Mouse (Mus musculus) v-Abl transformed pro-B cells (cell line): ENCODE measurements around the gene AC124502.3.

ENCODE experiments used
- in situ Hi-C, 2 experiments: fragments of 400-800 bp; cut with MboI; formaldehyde crosslinking; loops; one replicate each; pipeline ENCODE4 v1.15.1; 2025; ENCODE audit not compliant: unreplicated experiment in 2 of 2

Gene AC124502.3

GRCm38 (mm10) chr19:5038709-5039156 is at the start of gene AC124502.3, which contains the start of gene B4gat1:
AC124502.3 (plus strand) TSS chr19:5038891.
B4gat1 (plus strand) TSS chr19:5038826.
- in situ Hi-C loops: no loop called here

GRCm38 (mm10) chr19:4989013-4989412 is 49.7 kb upstream of the AC124502.3 start:
- in situ Hi-C loops: loop anchor here in 1 of 2 experiments (5.0 kb wide), 1 partner anchor 492 kb away; the partner anchor contains the start of gene 2010003K11Rik

- in situ Hi-C loops: loop anchor here in 1 of 2 experiments (5.0 kb wide), 1 partner anchor 492 kb away; the partner anchor contains the start of gene 2010003K11Rik
These were observed 49.0 kb upstream of the AC124502.3 start for GRCm38 (mm10) chr19:4989434-4990255.

- in situ Hi-C loops: no loop called here
These were observed 48.5 kb upstream of the AC124502.3 start, which contains the start of gene Npas4 for GRCm38 (mm10) chr19:4990256-4990625. Npas4 (minus strand) TSS chr19:4990316.

- in situ Hi-C loops: no loop called here
These were observed 48.0 kb upstream of the AC124502.3 start for GRCm38 (mm10) chr19:4990716-4991115.

- in situ Hi-C loops: no loop called here
These were observed 46.3 kb upstream of the AC124502.3 start for GRCm38 (mm10) chr19:4992371-4992770.

- in situ Hi-C loops: no loop called here
These were observed 45.8 kb upstream of the AC124502.3 start for GRCm38 (mm10) chr19:4992904-4993303.

GRCm38 (mm10) chr19:4994043-4994442 is 44.6 kb upstream of the AC124502.3 start:
- in situ Hi-C loops: no loop called here

- in situ Hi-C loops: loop anchor here (5.0 kb wide), 4 partner anchors 242 to 502 kb away; partner anchors contain the start of genes Rbm4b (in 2 of the 2), 2010003K11Rik (in 1 of the 2) and Rce1 (in 1 of the 2)
These were observed 39.1 kb upstream of the AC124502.3 start for GRCm38 (mm10) chr19:4999445-5000140.

- in situ Hi-C loops: loop anchor here (5.0 kb wide), 4 partner anchors 245 to 505 kb away; partner anchors contain the start of genes Rbm4b (in 2 of the 2), 2010003K11Rik (in 1 of the 2) and Rce1 (in 1 of the 2)
These were observed 36.9 kb upstream of the AC124502.3 start for GRCm38 (mm10) chr19:5001666-5002406.

- in situ Hi-C loops: loop anchor here (5.0 kb wide), 4 partner anchors 246 to 506 kb away; partner anchors contain the start of genes Rbm4b (in 2 of the 2), 2010003K11Rik (in 1 of the 2) and Rce1 (in 1 of the 2)
These were observed 35.0 kb upstream of the AC124502.3 start for GRCm38 (mm10) chr19:5003644-5004043.

- in situ Hi-C loops: loop anchor here (5.0 kb wide), 4 partner anchors 248 to 508 kb away; partner anchors contain the start of genes Rbm4b (in 2 of the 2), 2010003K11Rik (in 1 of the 2) and Rce1 (in 1 of the 2)
These were observed 33.8 kb upstream of the AC124502.3 start for GRCm38 (mm10) chr19:5004925-5005324.

GRCm38 (mm10) chr19:5013138-5013537 is 25.6 kb upstream of the AC124502.3 start:
- in situ Hi-C loops: loop anchor here in 1 of 2 experiments (10.0 kb wide), 1 partner anchor 62 kb away; no protein-coding TSS in a partner anchor

- in situ Hi-C loops: loop anchor here in 1 of 2 experiments (10.0 kb wide), 1 partner anchor 60 kb away; no protein-coding TSS in a partner anchor
These were observed 23.7 kb upstream of the AC124502.3 start for GRCm38 (mm10) chr19:5014961-5015398.

- in situ Hi-C loops: loop anchor here in 1 of 2 experiments (10.0 kb wide), 1 partner anchor 59 kb away; no protein-coding TSS in a partner anchor
These were observed 22.4 kb upstream of the AC124502.3 start for GRCm38 (mm10) chr19:5016221-5016742.

- in situ Hi-C loops: loop anchor here in 1 of 2 experiments (10.0 kb wide), 1 partner anchor 58 kb away; no protein-coding TSS in a partner anchor
These were observed 21.9 kb upstream of the AC124502.3 start for GRCm38 (mm10) chr19:5016782-5017181.

GRCm38 (mm10) chr19:5017611-5018010 is 21.1 kb upstream of the AC124502.3 start:
- in situ Hi-C loops: loop anchor here in 1 of 2 experiments (10.0 kb wide), 1 partner anchor 57 kb away; no protein-coding TSS in a partner anchor

GRCm38 (mm10) chr19:5018191-5018590 is 20.5 kb upstream of the AC124502.3 start:
- in situ Hi-C loops: loop anchor here in 1 of 2 experiments (10.0 kb wide), 1 partner anchor 57 kb away; no protein-coding TSS in a partner anchor

- in situ Hi-C loops: no loop called here
These were observed 17.3 kb upstream of the AC124502.3 start for GRCm38 (mm10) chr19:5021416-5021815.
